Mouse (Mus musculus) macrophage (primary cell): Measurements from ENCODE around the gene Phf11b. TPM values are rescaled to one million over a fixed set of nuclear protein-coding genes. Genes with fewer than 3 reads are reported as not detected.

Experiments
- polyA plus RNA-seq: library from polyadenylated mRNA; stranded (reverse); fragments of 250-400 nt; gene quantifications from 3 replicates; pipeline ENCODE4 v1.2.4, GENCODE M21; 2018; ENCODE audit warnings: inconsistent platforms

Phf11b gene
- polyA plus RNA-seq, 1 experiment from 2014 or later: 69.1 TPM

Other genes starting within 250 kb of the Phf11b start
- gene 1700129C05Rik, start 198.5 kb downstream of the Phf11b start, polyA plus RNA-seq: not detected in 3 replicates
- gene Gm5142, start 162.6 kb downstream of the Phf11b start, polyA plus RNA-seq: not detected in 3 replicates
- 15.1 to 19.6 TPM (median 16.3 TPM) in 3 replicates for gene Rcbtb1, start 140.1 kb downstream of the Phf11b start, polyA plus RNA-seq
- gene Gm6904, start 81.1 kb downstream of the Phf11b start, polyA plus RNA-seq: 0.98 to 2.7 TPM (median 1.3 TPM) in 3 replicates
- gene Phf11a, start 43.8 kb downstream of the Phf11b start, polyA plus RNA-seq: 5.3 to 18.6 TPM (median 6.0 TPM) in 3 replicates
- gene Phf11d, start 24.1 kb upstream of the Phf11b start, polyA plus RNA-seq: 37.8 to 71.1 TPM (median 49.5 TPM) in 3 replicates
- 0.56 to 2.1 TPM (median 0.87 TPM) in 3 replicates for gene Phf11c, start 54.0 kb upstream of the Phf11b start, polyA plus RNA-seq
- gene Setdb2, start 99.5 kb upstream of the Phf11b start, polyA plus RNA-seq: 8.8 to 17.9 TPM (median 10.0 TPM) in 3 replicates
- 25.1 to 26.2 TPM (median 26.0 TPM) in 3 replicates for gene Cab39l, start 99.6 kb upstream of the Phf11b start, polyA plus RNA-seq